Mouse (Mus musculus) layer of hippocampus, postnatal 36 days (tissue): ENCODE data around the gene Ceacam9. TPM values are rescaled to one million over a fixed set of nuclear protein-coding genes. Genes with fewer than 3 reads are reported as not detected.

ENCODE experiments used
- DNase-seq, 2 experiments: peaks; one replicate each; pipeline ENCODE4 v3.0.0; 2022
- total RNA-seq, 2 experiments: library from RNA; stranded (reverse); gene quantifications; 2 replicates each; pipeline ENCODE4 v1.2.3; 2021

The Ceacam9 gene
- total RNA-seq, 2 experiments from 2014 or later, result not detected

- DNase-seq, result no peak
These were observed 17.4 kb downstream of the Ceacam9 start for GRCm38 (mm10) chr7:16739056-16739604.

GRCm38 (mm10) chr7:16745373-16745772, 23.6 kb downstream of the Ceacam9 start:
- no peak for DNase-seq

- no peak for DNase-seq
These were observed 24.4 kb downstream of the Ceacam9 start for GRCm38 (mm10) chr7:16746093-16746492.

GRCm38 (mm10) chr7:16747656-16748055, 25.9 kb downstream of the Ceacam9 start:
- no peak for DNase-seq

GRCm38 (mm10) chr7:16752016-16752415, 30.3 kb downstream of the Ceacam9 start:
- DNase-seq, result no peak

- DNase-seq, result no peak
These were observed 33.8 kb downstream of the Ceacam9 start for GRCm38 (mm10) chr7:16755362-16756017.

- no peak for DNase-seq
These were observed 37.3 kb downstream of the Ceacam9 start for GRCm38 (mm10) chr7:16758872-16759574.

GRCm38 (mm10) chr7:16760292-16760691, 38.6 kb downstream of the Ceacam9 start:
- DNase-seq, result no peak

- no peak for DNase-seq
These were observed 39.3 kb downstream of the Ceacam9 start for GRCm38 (mm10) chr7:16761005-16761481.

- DNase-seq, result no peak
These were observed 39.9 kb downstream of the Ceacam9 start for GRCm38 (mm10) chr7:16761630-16762029.

GRCm38 (mm10) chr7:16763463-16764218, 41.9 kb downstream of the Ceacam9 start:
- DNase-seq, result no peak

- DNase-seq, result no peak
These were observed 44.7 kb downstream of the Ceacam9 start for GRCm38 (mm10) chr7:16766443-16766842.

Other genes with a start within 250 kb of the Ceacam9 start
- 10 to 100 TPM; 17.9 to 20.2 TPM for gene Npas1, start 244.2 kb upstream of the Ceacam9 start, total RNA-seq
- 100 to 1,000 TPM; 129 to 133 TPM for gene Arhgap35, start 106.9 kb upstream of the Ceacam9 start, total RNA-seq
- not detected for gene Ceacam15, start 46.2 kb upstream of the Ceacam9 start, total RNA-seq
- gene Ap2s1, start 16.5 kb downstream of the Ceacam9 start, total RNA-seq, result 100 to 1,000 TPM; 257 to 299 TPM
- 1 to 10 TPM; 2.1 to 2.7 TPM for gene Slc1a5, start 59.4 kb downstream of the Ceacam9 start, total RNA-seq
- 100 to 1,000 TPM; 288 to 292 TPM for gene Strn4, start 94.0 kb downstream of the Ceacam9 start, total RNA-seq
- gene Fkrp, start 94.8 kb downstream of the Ceacam9 start, total RNA-seq, result 10 to 100 TPM; 41.8 to 44.7 TPM
- 1 to 10 TPM; 5.8 to 8.2 TPM for gene Prkd2, start 121.0 kb downstream of the Ceacam9 start, total RNA-seq
- 100 to 1,000 TPM; 146 to 149 TPM for gene Dact3, start 153.4 kb downstream of the Ceacam9 start, total RNA-seq
- 1 to 10 TPM; 2.4 to 2.7 TPM for gene Gng8, start 169.9 kb downstream of the Ceacam9 start, total RNA-seq
- not detected for gene Ptgir, start 184.6 kb downstream of the Ceacam9 start, total RNA-seq
- gene Calm3, start 202.2 kb downstream of the Ceacam9 start, total RNA-seq, result 1,000 to 10,000 TPM; 2,055 to 2,361 TPM
- 100 to 1,000 TPM; 345 to 361 TPM for gene Pnmal2, start 222.8 kb downstream of the Ceacam9 start, total RNA-seq
- gene Pnmal1, start 237.8 kb downstream of the Ceacam9 start, total RNA-seq, result 100 to 1,000 TPM; 119 to 124 TPM